Comparison of ENCODE assay signal across 15 mouse cellular contexts in the genomic region with DNA sequence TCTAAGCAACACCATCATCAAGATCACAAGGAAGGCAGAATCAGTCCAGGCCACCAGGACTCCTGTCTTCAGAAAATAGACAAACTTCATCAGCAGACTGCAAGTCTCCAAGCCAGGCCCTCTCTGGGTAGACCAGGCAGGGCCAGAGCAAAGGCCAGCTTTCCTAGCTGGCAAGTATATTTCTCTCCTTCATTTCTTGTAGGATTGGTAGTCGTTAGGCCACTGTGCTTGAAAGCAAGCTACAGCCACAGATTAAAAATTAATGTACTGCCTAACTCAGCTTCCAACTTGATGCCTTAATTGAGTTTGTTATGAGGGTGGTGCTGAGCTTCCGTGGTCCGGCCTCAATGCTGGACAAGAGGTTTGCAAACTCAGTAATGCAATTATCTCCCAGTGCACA.
"Had no signal": no experiment of that assay in that cellular context is flagged by ENCODE, and none has a peak within 500 bp of the region (broad histone marks: within the 10 kb centered on the region; RNA-seq: fewer than 3 reads in every experiment).

No protein-coding gene starts in this region.

- H3K27me3 ChIP-seq: hindbrain, embryonic 15.5 days; limb, embryonic 12.5 days; liver, embryonic 13.5 days; lung, embryonic 15.5 days; megakaryocyte, embryonic 14.5 days; neural tube, embryonic 15.5 days had no signal

- H3K9ac ChIP-seq: hindbrain, embryonic 15.5 days; limb, embryonic 12.5 days; liver, embryonic 13.5 days; liver, postnatal 0 days; lung, embryonic 15.5 days; neural tube, embryonic 15.5 days had no signal

- H3K27ac ChIP-seq: hindbrain, embryonic 15.5 days; limb, embryonic 12.5 days; liver, embryonic 13.5 days; lung, embryonic 15.5 days; macrophage; neural tube, embryonic 15.5 days had no signal

- H3K4me2 ChIP-seq: hindbrain, embryonic 15.5 days; limb, embryonic 12.5 days; liver, embryonic 13.5 days; lung, embryonic 15.5 days; neural tube, embryonic 15.5 days had no signal

- H3K4me3 ChIP-seq: hindbrain, embryonic 15.5 days; limb, embryonic 12.5 days; liver, embryonic 13.5 days; lung, embryonic 15.5 days; megakaryocyte, embryonic 14.5 days; myocyte; neural tube, embryonic 15.5 days had no signal

- ATAC-seq: intestine, embryonic 16.5 days; liver, postnatal 0 days had no signal

- DNase-seq: liver; liver, embryonic 13.5 days; liver, postnatal 0 days; lung, postnatal 14 days; right cerebral cortex, adult 18-20 months; right cerebral cortex, postnatal 25 days; thymus, postnatal 36 days had no signal

- H3K9me3 ChIP-seq: hindbrain, embryonic 15.5 days; limb, embryonic 12.5 days; liver, embryonic 13.5 days; lung, embryonic 15.5 days; neural tube, embryonic 15.5 days had no signal

- H3K4me1 ChIP-seq: limb, embryonic 12.5 days; liver, embryonic 13.5 days; lung, embryonic 15.5 days; megakaryocyte, embryonic 14.5 days had no signal

- H3K36me3 ChIP-seq: hindbrain, embryonic 15.5 days; limb, embryonic 12.5 days; liver, embryonic 13.5 days; lung, embryonic 15.5 days; neural tube, embryonic 15.5 days had no signal
